Mouse (Mus musculus) megakaryocyte, embryonic 14.5 days (primary cell): ENCODE results near the gene Abl2.

Experiments used
- FLI1 ChIP-seq: IDR thresholded peaks from 2 replicates; pipeline ENCODE4 v1.6.1; 2012; ENCODE audit warnings: low read length, inconsistent platforms, mixed read lengths
- GATA1 ChIP-seq: IDR thresholded peaks from 3 replicates; pipeline ENCODE4 v1.6.1; 2012; ENCODE audit warnings: mixed read lengths, low read length, inconsistent platforms, borderline replicate concordance

DNA sequence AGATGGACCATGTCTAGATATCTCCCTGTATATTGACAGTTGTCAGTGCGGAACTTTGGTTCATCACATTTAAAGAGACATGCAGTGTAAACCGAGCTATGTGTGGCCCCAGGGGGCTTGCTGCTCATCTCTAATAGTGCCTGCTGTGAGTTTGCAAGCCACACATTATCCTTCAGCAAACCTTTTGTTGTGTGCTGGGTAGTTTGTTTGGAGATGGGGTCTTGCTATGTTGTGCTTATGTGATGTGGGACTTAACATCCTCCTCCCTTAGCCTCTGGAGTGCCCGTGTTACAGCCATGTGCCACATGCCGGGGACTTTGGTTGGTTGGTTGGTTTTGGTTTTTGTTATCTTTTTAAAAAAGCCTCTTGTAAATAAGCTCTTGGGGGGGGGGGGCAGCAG, 59.2 kb downstream of the Abl2 start:
- no peak for TF ChIP-seq GATA1
- TF ChIP-seq FLI1, result no peak
